Mouse (Mus musculus): Measurements from ENCODE around the gene Dcp1a.

DNA sequence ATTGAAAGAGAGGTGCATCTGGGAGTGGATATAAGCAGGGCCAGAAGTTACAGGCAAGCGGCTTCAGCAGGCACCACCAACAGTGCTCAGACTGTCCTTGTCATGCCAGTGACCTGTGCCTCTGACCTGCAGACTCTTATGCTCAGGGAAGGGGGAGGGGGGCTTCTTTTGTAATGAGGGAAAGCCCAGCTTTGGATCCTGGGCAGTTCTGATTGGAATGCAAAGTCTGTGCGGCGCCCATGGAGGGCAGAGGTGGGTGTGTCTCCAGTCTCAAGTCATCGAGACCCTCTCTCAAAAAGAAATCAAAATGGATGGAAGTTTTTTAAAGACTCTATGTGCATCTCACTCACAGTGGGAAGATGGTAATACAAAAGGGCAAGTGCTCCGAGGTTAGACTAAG, 48.9 kb upstream of the Dcp1a start:
- TF ChIP-seq POLR2A (IDR thresholded peaks at IDR 0.05; ENCODE audit: control insufficient read depth, low read depth, low read length), result no peak
- TF ChIP-seq CTCF (IDR thresholded peaks at IDR 0.05; ENCODE audit: control insufficient read depth, insufficient read depth, insufficient replicate concordance, low read depth, low read length), result no peak
